11 mouse cellular contexts compared by ENCODE assay signal in genomic region chr8:121477851-121478547, GRCm38 (mm10).
DNase-seq lines count a peak whose midpoint lies in the region; ATAC-seq lines count a peak whose summit lies in the region.
"Had no signal": no experiment of that assay in that cellular context is flagged by ENCODE, and none has a peak within 500 bp of the region (broad histone marks: within the 10 kb centered on the region; RNA-seq: fewer than 3 reads in every experiment).

No protein-coding gene starts in this region.

- no peaks in the 10 kb centered on the region for H3K27me3 ChIP-seq in kidney, embryonic 14.5 days (ENCODE audit: control insufficient read depth, insufficient read depth, low read length)

- no peak overlapping the region for H3K4me3 ChIP-seq in kidney, embryonic 14.5 days (ENCODE audit: low read length)
- H3K4me3 ChIP-seq: midbrain, embryonic 12.5 days had no signal

- 56% methylated on average over 20 of the region's 20 CpGs for WGBS in kidney, embryonic 14.5 days

- peaks cover 45% of the 10 kb centered on the region for H3K4me1 ChIP-seq in kidney, embryonic 14.5 days (ENCODE audit: control insufficient read depth, insufficient read depth, low read length)

- no peaks in the 10 kb centered on the region for H3K9me3 ChIP-seq in kidney, embryonic 14.5 days (ENCODE audit: control insufficient read depth, low read length)
- H3K9me3 ChIP-seq: midbrain, embryonic 12.5 days had no signal

- no peak overlapping the region for H3K4me2 ChIP-seq in kidney, embryonic 14.5 days (replicated peaks; ENCODE audit: low read depth, low read length)
- H3K4me2 ChIP-seq: midbrain, embryonic 12.5 days had no signal

- no peaks in the 10 kb centered on the region for H3K36me3 ChIP-seq in kidney, embryonic 14.5 days (ENCODE audit: control insufficient read depth, insufficient read depth, low read length)
- H3K36me3 ChIP-seq: midbrain, embryonic 12.5 days had no signal

- no peak overlapping the region for H3K9ac ChIP-seq in kidney, embryonic 14.5 days (ENCODE audit: low read depth, low read length)
- H3K9ac ChIP-seq: midbrain, embryonic 12.5 days had no signal

- DNase-seq in cerebellum, postnatal 10 days, result peak; percentile 25 to 48
- peak; percentile 12 to 51 for DNase-seq in lung, postnatal 4 days
- no peak for DNase-seq in lung, adult 18-20 months
- DNase-seq in yolk sac, embryonic 10.5 days (ENCODE audit: low spot score), result peak; percentile 23
- no peak for DNase-seq in spleen, adult 12 weeks (ENCODE audit: low spot score)
- no peak for DNase-seq in frontal cortex, postnatal 25 days (ENCODE audit: low spot score in 2 of 2)
- DNase-seq: retina, postnatal 1 day; thymus, postnatal 36 days had no signal

- no peak for ATAC-seq in cerebellum, adult (ENCODE audit: insufficient number of reproducible peaks, low FRiP score, low TSS enrichment)
- no peak for ATAC-seq in kidney, embryonic 14.5 days (ENCODE audit: low FRiP score, low TSS enrichment)

- peak overlapping the region; percentile 48; the same call in 1 of the 2 replicates for H3K27ac ChIP-seq in kidney, embryonic 14.5 days (ENCODE audit: low read depth, low read length)
- H3K27ac ChIP-seq: midbrain, embryonic 12.5 days had no signal

Comparison
In these comparisons a context has a peak if more than half of its experiments do, and no peak if none do; other contexts are left out.
1. DNase-seq: peak in cerebellum, postnatal 10 days (2 of 2), lung, postnatal 4 days (2 of 2) and yolk sac, embryonic 10.5 days (single experiment); none in lung, adult 18-20 months (0 of 2), spleen, adult 12 weeks (single experiment) and frontal cortex, postnatal 25 days (0 of 2).